25 mouse cellular contexts compared by ENCODE assay signal in genomic region chr11:86724004-86724403, GRCm38 (mm10).
"Had no signal": no experiment of that assay in that cellular context is flagged by ENCODE, and none has a peak within 500 bp of the region (broad histone marks: within the 10 kb centered on the region; RNA-seq: fewer than 3 reads in every experiment).

No protein-coding gene starts in this region.

- H3K4me3 ChIP-seq: gastrocnemius, adult 2 months; heart, adult 2 months; heart, embryonic 13.5 days; heart, embryonic 15.5 days; hindbrain, embryonic 13.5 days; hindbrain, embryonic 15.5 days; kidney, embryonic 15.5 days; limb, embryonic 13.5 days; limb, embryonic 15.5 days had no signal

- ATAC-seq: intestine, embryonic 16.5 days had no signal

- H3K27me3 ChIP-seq: heart, embryonic 13.5 days; heart, embryonic 15.5 days; hindbrain, embryonic 13.5 days; hindbrain, embryonic 15.5 days; kidney, embryonic 15.5 days; limb, embryonic 13.5 days; limb, embryonic 15.5 days had no signal

- H3K9me3 ChIP-seq: heart, embryonic 13.5 days; heart, embryonic 15.5 days; hindbrain, embryonic 13.5 days; hindbrain, embryonic 15.5 days; kidney, embryonic 15.5 days; limb, embryonic 13.5 days; limb, embryonic 15.5 days had no signal

- H3K9ac ChIP-seq: heart, embryonic 13.5 days; heart, embryonic 15.5 days; hindbrain, embryonic 13.5 days; hindbrain, embryonic 15.5 days; kidney, embryonic 15.5 days; limb, embryonic 13.5 days; limb, embryonic 15.5 days had no signal

- H3K4me1 ChIP-seq: heart, embryonic 13.5 days; heart, embryonic 15.5 days; hindbrain, embryonic 13.5 days; hindbrain, embryonic 15.5 days; kidney, embryonic 15.5 days; limb, embryonic 13.5 days; limb, embryonic 15.5 days had no signal

- H3K27ac ChIP-seq: heart, adult 2 months; heart, embryonic 13.5 days; heart, embryonic 15.5 days; hindbrain, embryonic 13.5 days; hindbrain, embryonic 15.5 days; kidney, embryonic 15.5 days; kidney, postnatal 0 days; limb, embryonic 13.5 days; limb, embryonic 15.5 days had no signal

- DNase-seq: gastrocnemius, adult 2 months; gastrocnemius, postnatal 10 days; gastrocnemius, postnatal 25 days; heart, adult 11 months; heart, adult 2 months; heart, postnatal 14 days; heart, postnatal 36 days; kidney, adult 11 months; kidney, adult 2 months; kidney, adult 9 months; kidney, postnatal 14 days; kidney, postnatal 36 days; layer of hippocampus, adult 9-11 months; layer of hippocampus, postnatal 36 days; left cerebral cortex, postnatal 4 days had no signal

- H3K4me2 ChIP-seq: heart, embryonic 11.5 days; heart, embryonic 13.5 days; heart, embryonic 15.5 days; hindbrain, embryonic 13.5 days; hindbrain, embryonic 15.5 days; kidney, embryonic 15.5 days; limb, embryonic 13.5 days; limb, embryonic 15.5 days had no signal
